Mouse (Mus musculus) stomach, postnatal 0 days (tissue): Measurements from ENCODE around the gene Noct. TPM values are rescaled to one million over a fixed set of nuclear protein-coding genes. Genes with fewer than 3 reads are reported as not detected.

Experiments
- ATAC-seq: fragments of 200-750 bp; cut with Nextera tagmentation; 2 replicates; pipeline ENCODE4 v1.8.0; 2017; ENCODE audit not compliant: low FRiP score, low TSS enrichment
- DNase-seq: peaks from one replicate; pipeline ENCODE4 v3.0.0-alpha.2; 2016; ENCODE audit warnings: low spot score
- H3K27ac ChIP-seq: fragments of 300-500 bp; sonication (generic); replicated peaks from 2 replicates; pipeline ENCODE4 v1.5.1; 2014; ENCODE audit warnings: mild to moderate bottlenecking, control low read depth
- H3K27me3 ChIP-seq: fragments of 300-500 bp; sonication (generic); 2 replicates; pipeline ENCODE4 v1.6.1; 2014; ENCODE audit warnings: low read length; ENCODE audit not compliant: control insufficient read depth, insufficient read depth
- H3K36me3 ChIP-seq: fragments of 300-500 bp; sonication (generic); 2 replicates; pipeline ENCODE4 v1.6.1; 2014; ENCODE audit warnings: low read length, mixed read lengths; ENCODE audit not compliant: control insufficient read depth, insufficient read depth
- H3K4me1 ChIP-seq: fragments of 300-500 bp; sonication (generic); replicated peaks from 2 replicates; pipeline ENCODE4 v1.6.1; 2014; ENCODE audit warnings: antibody characterized with exemption; ENCODE audit not compliant: control insufficient read depth, insufficient read depth
- H3K4me2 ChIP-seq: fragments of 300-500 bp; sonication (generic); replicated peaks from 2 replicates; pipeline ENCODE4 v1.6.1; 2014; ENCODE audit warnings: low read depth, mild to moderate bottlenecking, control low read depth, moderate library complexity
- H3K4me3 ChIP-seq: fragments of 300-500 bp; sonication (generic); 2 replicates; pipeline ENCODE4 v1.5.1; 2014; ENCODE audit warnings: low read depth, low read length, control low read depth
- H3K9ac ChIP-seq: fragments of 300-500 bp; sonication (generic); 2 replicates; pipeline ENCODE4 v1.6.1; 2014; ENCODE audit warnings: mild to moderate bottlenecking, low read length, control low read depth, mixed read lengths
- H3K9me3 ChIP-seq: fragments of 300-500 bp; sonication (generic); 2 replicates; pipeline ENCODE4 v1.6.1; 2016; ENCODE audit warnings: low read length; ENCODE audit not compliant: control insufficient read depth
- CTCF ChIP-seq: IDR thresholded peaks from 2 replicates; pipeline ENCODE4 v1.5.1; 2016; ENCODE audit warnings: antibody characterized with exemption, low read depth, mild to moderate bottlenecking, moderate library complexity
- EP300 ChIP-seq: optimal IDR thresholded peaks from 2 replicates; pipeline ENCODE3; 2016; ENCODE audit warnings: antibody characterized with exemption
- WGBS: fragments of 180-500 bp; shearing (Covaris S2); extraction: QIAGEN DNeasy Blood & Tissue Kit; methylation state at CpG from one replicate; pipeline ENCODE4 v1.1.7; 2014; 5-methylcytosine and 5-hydroxymethylcytosine counted together
- microRNA-seq: library from miRNA; unstranded; fragments of <30 nt; microRNA quantifications from one replicate; pipeline ENCODE4, GENCODE M21; 2016
- polyA plus RNA-seq: library from polyadenylated mRNA; unstranded; fragments of >200 nt; fragmentation: Nextera tagmentation; extraction: Ambion mirVana; gene quantifications from 2 replicates; pipeline ENCODE4 v1.2.1, GENCODE M21; 2015

The Noct gene
- polyA plus RNA-seq, 1 experiment from 2014 or later = 7.5 TPM

- H3K4me3 ChIP-seq = no peak overlapping the region
- no peaks in the 10 kb centered on the region for H3K4me1 ChIP-seq
- H3K9me3 ChIP-seq = no peaks in the 10 kb centered on the region
- H3K9ac ChIP-seq = no peak overlapping the region
- H3K4me2 ChIP-seq = no peak overlapping the region
- DNase-seq (peak; percentile 82), ATAC-seq (peak; percentile 54; the same call in 1 of the 2 replicates)
- WGBS = 51% methylated on average over 11 of the region's 11 CpGs
- H3K36me3 ChIP-seq = no peaks in the 10 kb centered on the region
- no peak for TF ChIP-seq EP300
- peak; percentile 92 for TF ChIP-seq CTCF
- H3K27ac ChIP-seq = no peak overlapping the region
- H3K27me3 ChIP-seq = no peaks in the 10 kb centered on the region
Measured at GRCm38 (mm10) chr3:51288880-51289821, 64.9 kb downstream of the Noct start.

GRCm38 (mm10) chr3:51294251-51294650 lies 70.0 kb downstream of the Noct start:
- WGBS = 57% methylated on average over 2 of the region's 2 CpGs
- Histone ChIP-seq H3K36me3 (no peaks in the 10 kb centered on the region), H3K4me2 (no peak overlapping the region), H3K27me3 (no peaks in the 10 kb centered on the region), H3K27ac (no peak overlapping the region), H3K9me3 (no peaks in the 10 kb centered on the region), H3K4me3 (no peak overlapping the region), H3K4me1 (no peaks in the 10 kb centered on the region), H3K9ac (no peak overlapping the region)
- TF ChIP-seq EP300 = no peak
- DNase-seq (no peak), ATAC-seq (no peak)

- Histone ChIP-seq H3K36me3 (no peaks in the 10 kb centered on the region), H3K9me3 (no peaks in the 10 kb centered on the region), H3K4me2 (no peak overlapping the region), H3K27ac (no peak overlapping the region), H3K27me3 (no peaks in the 10 kb centered on the region), H3K4me1 (no peaks in the 10 kb centered on the region), H3K9ac (no peak overlapping the region), H3K4me3 (no peak overlapping the region)
- TF ChIP-seq CTCF (no peak), EP300 (no peak)
- WGBS = 65% methylated on average over 2 of the region's 2 CpGs
- no peak for ATAC-seq
- DNase-seq = no peak
Measured at GRCm38 (mm10) chr3:51295225-51295624, 71.0 kb downstream of the Noct start.

GRCm38 (mm10) chr3:51296790-51297189 lies 72.5 kb downstream of the Noct start:
- Histone ChIP-seq H3K4me1 (no peaks in the 10 kb centered on the region), H3K4me3 (no peak overlapping the region), H3K4me2 (no peak overlapping the region), H3K9me3 (no peaks in the 10 kb centered on the region), H3K9ac (no peak overlapping the region), H3K36me3 (no peaks in the 10 kb centered on the region), H3K27ac (no peak overlapping the region), H3K27me3 (no peaks in the 10 kb centered on the region)
- WGBS = 66% methylated on average over 1 of the region's 1 CpGs
- no peak for DNase-seq
- no peak for TF ChIP-seq EP300
- TF ChIP-seq CTCF = no peak
- ATAC-seq = no peak

Small RNAs within 50 kb of the gene (microRNA-seq; reads per million reads assigned to microRNA genes)
- gene Gm24282 = not detected

Other genes with a start within 250 kb of the Noct start
- gene Elf2, start 116.2 kb downstream of the Noct start, polyA plus RNA-seq = 32.4 and 36.3 TPM in 2 replicates
- gene Mgarp, start 172.3 kb downstream of the Noct start, polyA plus RNA-seq = 0.73 and 0.82 TPM in 2 replicates
- gene Ndufc1, start 184.5 kb downstream of the Noct start, polyA plus RNA-seq = 884 and 979 TPM in 2 replicates
- gene Naa15, start 190.7 kb downstream of the Noct start, polyA plus RNA-seq = 16.3 and 19.0 TPM in 2 replicates